17 mouse cellular contexts compared by ENCODE assay signal in genomic region chr8:120685591-120685990, GRCm38 (mm10). TPM values are rescaled to one million over a fixed set of nuclear protein-coding genes. Genes with fewer than 3 reads are reported as not detected.
DNase-seq lines count a peak whose midpoint lies in the region; ATAC-seq and TF ChIP-seq lines count a peak whose summit lies in the region.
"Had no signal": no experiment of that assay in that cellular context is flagged by ENCODE, and none has a peak within 500 bp of the region (broad histone marks: within the 10 kb centered on the region; RNA-seq: fewer than 3 reads in every experiment).

No protein-coding gene starts in this region.

- TF ChIP-seq CTCF in liver, adult 2 months (IDR thresholded peaks at IDR 0.05; ENCODE audit: low read depth, low read length): no peak
- no peak for TF ChIP-seq CTCF in intestine, postnatal 0 days (IDR thresholded peaks at IDR 0.05; ENCODE audit: low read depth)

- no peak overlapping the region for H3K4me3 ChIP-seq in liver, adult 2 months (ENCODE audit: insufficient read depth, low read depth, low read length)
- H3K4me3 ChIP-seq in embryonic facial prominence, embryonic 12.5 days: no peak overlapping the region
- H3K4me3 ChIP-seq in intestine, postnatal 0 days (ENCODE audit: low read depth, low read length): no peak overlapping the region
- no peak overlapping the region for H3K4me3 ChIP-seq in stomach, embryonic 14.5 days (ENCODE audit: low read depth, low read length)
- H3K4me3 ChIP-seq in heart, embryonic 12.5 days: no peak overlapping the region
- H3K4me3 ChIP-seq: midbrain, embryonic 10.5 days had no signal

- DNase-seq in liver, adult 2 months (ENCODE audit: extremely low read depth, low read depth, low spot score): no peak
- no peak for DNase-seq in liver
- no peak for DNase-seq in cerebellum, postnatal 25 days
- DNase-seq: cerebellum, adult 9-11 months; kidney, postnatal 14 days; thymus, postnatal 36 days had no signal

- no peak overlapping the region for H3K9ac ChIP-seq in liver, adult 2 months (ENCODE audit: low read depth, low read length)
- H3K9ac ChIP-seq in embryonic facial prominence, embryonic 12.5 days: no peak overlapping the region
- no peak overlapping the region for H3K9ac ChIP-seq in intestine, postnatal 0 days (ENCODE audit: low read depth, low read length)
- no peak overlapping the region for H3K9ac ChIP-seq in stomach, embryonic 14.5 days (replicated peaks; ENCODE audit: low read depth, low read length)
- H3K9ac ChIP-seq in heart, embryonic 12.5 days: no peak overlapping the region
- H3K9ac ChIP-seq: liver, embryonic 14.5 days had no signal

- peak overlapping the region; percentile 13; the same call in 1 of the 2 replicates for H3K27ac ChIP-seq in liver, adult 2 months (replicated peaks; ENCODE audit: insufficient read depth, low read depth, low read length)
- peak overlapping the region; percentile 60; the same call in 1 of the 2 replicates for H3K27ac ChIP-seq in embryonic facial prominence, embryonic 12.5 days
- H3K27ac ChIP-seq in intestine, postnatal 0 days (ENCODE audit: low read depth, low read length): peak overlapping the region; percentile 84
- peak overlapping the region; percentile 78 for H3K27ac ChIP-seq in stomach, embryonic 14.5 days (ENCODE audit: low read length)
- H3K27ac ChIP-seq in heart, embryonic 12.5 days (ENCODE audit: poor library complexity, severe bottlenecking): no peak overlapping the region
- H3K27ac ChIP-seq: liver, embryonic 14.5 days had no signal

- H3K79me2 ChIP-seq in liver, adult 2 months (ENCODE audit: control insufficient read depth, insufficient read depth, low read length): no peaks in the 10 kb centered on the region

- no peak for ATAC-seq in embryonic facial prominence, embryonic 12.5 days (ENCODE audit: insufficient number of reproducible peaks, insufficient read depth, low FRiP score, low TSS enrichment)
- no peak for ATAC-seq in intestine, postnatal 0 days
- ATAC-seq in stomach, embryonic 14.5 days (ENCODE audit: insufficient number of reproducible peaks, insufficient read depth, low FRiP score, low read depth): no peak
- ATAC-seq in heart, embryonic 12.5 days (ENCODE audit: insufficient number of reproducible peaks, low FRiP score): no peak
- ATAC-seq: CD4-positive, CD25-positive, alpha-beta regulatory T cell, adult 4 months; forebrain, embryonic 14.5 days had no signal

- no peak overlapping the region for H3K4me2 ChIP-seq in embryonic facial prominence, embryonic 12.5 days (replicated peaks)
- H3K4me2 ChIP-seq in intestine, postnatal 0 days (replicated peaks; ENCODE audit: low read depth): peak overlapping the region; percentile 35
- H3K4me2 ChIP-seq in stomach, embryonic 14.5 days (replicated peaks; ENCODE audit: low read depth, low read length): no peak overlapping the region
- no peak overlapping the region for H3K4me2 ChIP-seq in heart, embryonic 12.5 days

- 90% methylated on average over 8 of the region's 8 CpGs for WGBS in liver, adult 2 months
- WGBS in embryonic facial prominence, embryonic 12.5 days: 75% methylated on average over 8 of the region's 8 CpGs
- 78% methylated on average over 8 of the region's 8 CpGs for WGBS in intestine, postnatal 0 days
- WGBS in stomach, embryonic 14.5 days: 84% methylated on average over 8 of the region's 8 CpGs
- 80% methylated on average over 8 of the region's 8 CpGs for WGBS in heart, embryonic 12.5 days

- no peaks in the 10 kb centered on the region for H3K27me3 ChIP-seq in liver, adult 2 months (ENCODE audit: control insufficient read depth, insufficient read depth, low read length)
- no peaks in the 10 kb centered on the region for H3K27me3 ChIP-seq in embryonic facial prominence, embryonic 12.5 days
- H3K27me3 ChIP-seq in intestine, postnatal 0 days (replicated peaks; ENCODE audit: control insufficient read depth, insufficient read depth, low read length): no peaks in the 10 kb centered on the region
- no peaks in the 10 kb centered on the region for H3K27me3 ChIP-seq in stomach, embryonic 14.5 days (ENCODE audit: control insufficient read depth, insufficient read depth, low read length)
- H3K27me3 ChIP-seq in heart, embryonic 12.5 days (replicated peaks): peaks cover 48% of the 10 kb centered on the region

- no peak for TF ChIP-seq POLR2A in liver, adult 2 months (IDR thresholded peaks at IDR 0.05; ENCODE audit: extremely low read depth, insufficient read depth, low read length)

- H3K9me3 ChIP-seq in embryonic facial prominence, embryonic 12.5 days: no peaks in the 10 kb centered on the region
- no peaks in the 10 kb centered on the region for H3K9me3 ChIP-seq in intestine, postnatal 0 days (ENCODE audit: control insufficient read depth)
- no peaks in the 10 kb centered on the region for H3K9me3 ChIP-seq in stomach, embryonic 14.5 days (ENCODE audit: control insufficient read depth, low read depth, low read length)
- H3K9me3 ChIP-seq in heart, embryonic 12.5 days (replicated peaks): no peaks in the 10 kb centered on the region
- H3K9me3 ChIP-seq: midbrain, embryonic 10.5 days had no signal

- H3K4me1 ChIP-seq in liver, adult 2 months (ENCODE audit: control insufficient read depth, insufficient read depth, low read length): no peaks in the 10 kb centered on the region
- H3K4me1 ChIP-seq in embryonic facial prominence, embryonic 12.5 days: peaks cover 21% of the 10 kb centered on the region; the same call in 1 of the 2 replicates
- H3K4me1 ChIP-seq in intestine, postnatal 0 days (replicated peaks; ENCODE audit: control insufficient read depth, insufficient read depth, low read length): peaks cover 19% of the 10 kb centered on the region
- H3K4me1 ChIP-seq in stomach, embryonic 14.5 days (ENCODE audit: control insufficient read depth, insufficient read depth, low read length): peaks cover 14% of the 10 kb centered on the region
- H3K4me1 ChIP-seq in heart, embryonic 12.5 days (replicated peaks): no peaks in the 10 kb centered on the region

- H3K36me3 ChIP-seq in liver, adult 2 months (ENCODE audit: control insufficient read depth, insufficient read depth, low read length): no peaks in the 10 kb centered on the region
- H3K36me3 ChIP-seq in embryonic facial prominence, embryonic 12.5 days: no peaks in the 10 kb centered on the region
- H3K36me3 ChIP-seq in intestine, postnatal 0 days (ENCODE audit: control insufficient read depth, insufficient read depth): no peaks in the 10 kb centered on the region
- H3K36me3 ChIP-seq in stomach, embryonic 14.5 days (ENCODE audit: control insufficient read depth, insufficient read depth, low read length): no peaks in the 10 kb centered on the region
- H3K36me3 ChIP-seq in heart, embryonic 12.5 days: no peaks in the 10 kb centered on the region
- H3K36me3 ChIP-seq: midbrain, embryonic 10.5 days had no signal

RNA-seq across cellular contexts. Expression of gene Emc8, which starts 17.2 kb away (rescaled TPM):
- 6.7 and 11.9 TPM in 2 replicates for total RNA-seq in liver, adult 2 months (2014; rRNA removed)
- polyA plus RNA-seq in liver, adult 2 months (2012; rRNA removed): 47.8 and 53.3 TPM in 2 replicates
- 257 and 260 TPM in 2 replicates for polyA plus RNA-seq in embryonic facial prominence, embryonic 12.5 days (2016; fragmentation: Nextera tagmentation; extraction: Ambion mirVana)
- polyA plus RNA-seq in intestine, postnatal 0 days (2015; fragmentation: Nextera tagmentation; extraction: Ambion mirVana): 127 and 135 TPM in 2 replicates
- 244 and 254 TPM in 2 replicates for polyA plus RNA-seq in stomach, embryonic 14.5 days (2014; fragmentation: Nextera tagmentation; extraction: Ambion mirVana)
- 168 and 183 TPM in 2 replicates for polyA plus RNA-seq in heart, embryonic 12.5 days (2016; fragmentation: Nextera tagmentation; extraction: Ambion mirVana)

RNA-seq across cellular contexts. Expression of gene Cox4i1, which starts 17.6 kb away (rescaled TPM):
- total RNA-seq in liver, adult 2 months (2014; rRNA removed): 706 and 858 TPM in 2 replicates
- polyA plus RNA-seq in liver, adult 2 months (2012; rRNA removed): 1,059 and 1,162 TPM in 2 replicates
- 901 and 909 TPM in 2 replicates for polyA plus RNA-seq in embryonic facial prominence, embryonic 12.5 days (2016; fragmentation: Nextera tagmentation; extraction: Ambion mirVana)
- 2,406 and 2,420 TPM in 2 replicates for polyA plus RNA-seq in intestine, postnatal 0 days (2015; fragmentation: Nextera tagmentation; extraction: Ambion mirVana)
- 1,095 and 1,156 TPM in 2 replicates for polyA plus RNA-seq in stomach, embryonic 14.5 days (2014; fragmentation: Nextera tagmentation; extraction: Ambion mirVana)
- 1,676 and 1,716 TPM in 2 replicates for polyA plus RNA-seq in heart, embryonic 12.5 days (2016; fragmentation: Nextera tagmentation; extraction: Ambion mirVana)

RNA-seq across cellular contexts. Expression of gene Gm27021, which starts 17.7 kb away (rescaled TPM):
- 1.4 TPM in 1 of 2 replicates, not detected in the other for total RNA-seq in liver, adult 2 months (2014; rRNA removed)
- not detected in 2 replicates for polyA plus RNA-seq in liver, adult 2 months (2012; rRNA removed)
- polyA plus RNA-seq in embryonic facial prominence, embryonic 12.5 days (2016; fragmentation: Nextera tagmentation; extraction: Ambion mirVana): 3.2 and 8.2 TPM in 2 replicates
- polyA plus RNA-seq in intestine, postnatal 0 days (2015; fragmentation: Nextera tagmentation; extraction: Ambion mirVana): 1.0 and 1.9 TPM in 2 replicates
- polyA plus RNA-seq in stomach, embryonic 14.5 days (2014; fragmentation: Nextera tagmentation; extraction: Ambion mirVana): 2.4 TPM in 1 of 2 replicates, not detected in the other
- polyA plus RNA-seq in heart, embryonic 12.5 days (2016; fragmentation: Nextera tagmentation; extraction: Ambion mirVana): 0.72 TPM in 1 of 2 replicates, not detected in the other
- total RNA-seq: gastrocnemius, postnatal 14 days; layer of hippocampus, postnatal 25 days had no signal
- polyA plus RNA-seq: CD4-positive, CD25-positive, alpha-beta regulatory T cell, adult 4 months; heart, embryonic 16.5 days had no signal

RNA-seq across cellular contexts. Expression of gene 1190005I06Rik, which starts 38.2 kb away (rescaled TPM):
- 12.0 and 21.2 TPM in 2 replicates for total RNA-seq in liver, adult 2 months (2014; rRNA removed)
- 11.9 and 15.3 TPM in 2 replicates for polyA plus RNA-seq in liver, adult 2 months (2012; rRNA removed)
- 6.5 and 11.8 TPM in 2 replicates for polyA plus RNA-seq in embryonic facial prominence, embryonic 12.5 days (2016; fragmentation: Nextera tagmentation; extraction: Ambion mirVana)
- polyA plus RNA-seq in intestine, postnatal 0 days (2015; fragmentation: Nextera tagmentation; extraction: Ambion mirVana): 3.9 and 4.0 TPM in 2 replicates
- polyA plus RNA-seq in stomach, embryonic 14.5 days (2014; fragmentation: Nextera tagmentation; extraction: Ambion mirVana): 3.6 and 5.0 TPM in 2 replicates
- 3.5 and 6.7 TPM in 2 replicates for polyA plus RNA-seq in heart, embryonic 12.5 days (2016; fragmentation: Nextera tagmentation; extraction: Ambion mirVana)

RNA-seq across cellular contexts. Expression of gene Irf8, which starts 50.6 kb away (rescaled TPM):
- total RNA-seq in liver, adult 2 months (2014; rRNA removed): 5.5 and 7.6 TPM in 2 replicates
- 3.3 and 7.0 TPM in 2 replicates for polyA plus RNA-seq in liver, adult 2 months (2012; rRNA removed)
- polyA plus RNA-seq in embryonic facial prominence, embryonic 12.5 days (2016; fragmentation: Nextera tagmentation; extraction: Ambion mirVana): 4.4 and 4.7 TPM in 2 replicates
- 79.5 and 92.3 TPM in 2 replicates for polyA plus RNA-seq in intestine, postnatal 0 days (2015; fragmentation: Nextera tagmentation; extraction: Ambion mirVana)
- polyA plus RNA-seq in stomach, embryonic 14.5 days (2014; fragmentation: Nextera tagmentation; extraction: Ambion mirVana): 12.7 and 15.3 TPM in 2 replicates
- polyA plus RNA-seq in heart, embryonic 12.5 days (2016; fragmentation: Nextera tagmentation; extraction: Ambion mirVana): 4.9 and 5.6 TPM in 2 replicates
